ENCODE assay signal across 21 mouse cellular contexts in genomic region chr5:67091766-67092165, GRCm38 (mm10). TPM values are rescaled to one million over a fixed set of nuclear protein-coding genes. Genes with fewer than 3 reads are reported as not detected.
DNase-seq lines count a peak whose midpoint lies in the region; ATAC-seq lines count a peak whose summit lies in the region.
"Had no signal": no experiment of that assay in that cellular context is flagged by ENCODE, and none has a peak within 500 bp of the region (broad histone marks: within the 10 kb centered on the region; RNA-seq: fewer than 3 reads in every experiment).

No protein-coding gene starts in this region.

- H3K4me2 ChIP-seq in forebrain, embryonic 13.5 days, result no peak overlapping the region
- H3K4me2 ChIP-seq in forebrain, embryonic 12.5 days, result no peak overlapping the region
- no peak overlapping the region for H3K4me2 ChIP-seq in hindbrain, embryonic 16.5 days (ENCODE audit: low read length)
- H3K4me2 ChIP-seq: heart, embryonic 11.5 days had no signal

- WGBS in forebrain, embryonic 13.5 days, result 28% methylated on average over 4 of the region's 4 CpGs
- WGBS in forebrain, embryonic 12.5 days, result 25% methylated on average over 4 of the region's 4 CpGs
- 21% methylated on average over 4 of the region's 4 CpGs for WGBS in hindbrain, embryonic 16.5 days

- DNase-seq in right cerebral cortex, postnatal 10 days (ENCODE audit: low spot score in 2 of 2), result peak; percentile 43 to 46
- no peak for DNase-seq in right cerebral cortex, adult 2 months (ENCODE audit: low spot score in 2 of 2)
- DNase-seq in spleen, adult 12 weeks (ENCODE audit: low spot score), result no peak
- no peak for DNase-seq in left cerebral cortex, postnatal 10 days (ENCODE audit: extremely low spot score in 1 of 2, low spot score in 2 of 2)
- no peak for DNase-seq in spleen, adult 18-20 months
- DNase-seq: cerebellum, adult 11 months; gastrocnemius, postnatal 10 days; kidney, adult 11 months; kidney, postnatal 10 days; layer of hippocampus, adult 9-11 months; thymus, postnatal 14 days had no signal

- no peak overlapping the region for H3K4me3 ChIP-seq in forebrain, embryonic 13.5 days
- H3K4me3 ChIP-seq in forebrain, embryonic 12.5 days (replicated peaks), result no peak overlapping the region
- no peak overlapping the region for H3K4me3 ChIP-seq in hindbrain, embryonic 16.5 days (ENCODE audit: low read length)
- H3K4me3 ChIP-seq: megakaryocyte, embryonic 14.5 days had no signal

- H3K4me1 ChIP-seq in forebrain, embryonic 13.5 days, result peaks cover 9% of the 10 kb centered on the region
- peaks cover 12% of the 10 kb centered on the region for H3K4me1 ChIP-seq in forebrain, embryonic 12.5 days
- no peaks in the 10 kb centered on the region for H3K4me1 ChIP-seq in hindbrain, embryonic 16.5 days (ENCODE audit: control insufficient read depth, insufficient read depth, low read depth, low read length)

- H3K27me3 ChIP-seq in forebrain, embryonic 13.5 days, result peaks cover 74% of the 10 kb centered on the region
- H3K27me3 ChIP-seq in forebrain, embryonic 12.5 days, result peaks cover 70% of the 10 kb centered on the region
- peaks cover 30% of the 10 kb centered on the region for H3K27me3 ChIP-seq in hindbrain, embryonic 16.5 days (replicated peaks; ENCODE audit: control insufficient read depth, insufficient read depth, low read length)

- no peaks in the 10 kb centered on the region for H3K36me3 ChIP-seq in forebrain, embryonic 13.5 days (ENCODE audit: poor library complexity, severe bottlenecking)
- no peaks in the 10 kb centered on the region for H3K36me3 ChIP-seq in forebrain, embryonic 12.5 days (replicated peaks)
- H3K36me3 ChIP-seq in hindbrain, embryonic 16.5 days (ENCODE audit: control insufficient read depth, insufficient read depth, low read length), result no peaks in the 10 kb centered on the region

- intact Hi-C loops in left cerebral cortex, postnatal 10 days (cut with DNase I), result no loop called here

- H3K9me3 ChIP-seq in forebrain, embryonic 13.5 days (replicated peaks), result no peaks in the 10 kb centered on the region
- no peaks in the 10 kb centered on the region for H3K9me3 ChIP-seq in forebrain, embryonic 12.5 days
- no peaks in the 10 kb centered on the region for H3K9me3 ChIP-seq in hindbrain, embryonic 16.5 days (ENCODE audit: control insufficient read depth, low read length)
- H3K9me3 ChIP-seq: megakaryocyte, embryonic 14.5 days had no signal

- H3K9ac ChIP-seq in forebrain, embryonic 13.5 days, result no peak overlapping the region
- H3K9ac ChIP-seq in forebrain, embryonic 12.5 days, result no peak overlapping the region
- no peak overlapping the region for H3K9ac ChIP-seq in hindbrain, embryonic 16.5 days (ENCODE audit: low read depth, low read length)
- H3K9ac ChIP-seq: liver, embryonic 14.5 days had no signal

- peak; percentile 82 for ATAC-seq in forebrain, embryonic 13.5 days
- ATAC-seq in forebrain, embryonic 12.5 days (ENCODE audit: low FRiP score), result no peak
- peak; percentile 93 for ATAC-seq in hindbrain, embryonic 16.5 days
- ATAC-seq: lung, postnatal 0 days had no signal

- H3K27ac ChIP-seq in forebrain, embryonic 13.5 days, result no peak overlapping the region
- no peak overlapping the region for H3K27ac ChIP-seq in forebrain, embryonic 12.5 days
- no peak overlapping the region for H3K27ac ChIP-seq in hindbrain, embryonic 16.5 days (ENCODE audit: low read depth, low read length)
- H3K27ac ChIP-seq: liver, embryonic 14.5 days had no signal

RNA-seq across cellular contexts. Expression of gene Phox2b, which starts 7.3 kb away (rescaled TPM):
- polyA plus RNA-seq in forebrain, embryonic 13.5 days (2015; fragmentation: Nextera tagmentation; extraction: Ambion mirVana), result not detected in 2 replicates
- polyA plus RNA-seq in forebrain, embryonic 12.5 days (2016; fragmentation: Nextera tagmentation; extraction: Ambion mirVana), result not detected in 2 replicates
- polyA plus RNA-seq in hindbrain, embryonic 16.5 days (2015; fragmentation: Nextera tagmentation; extraction: Ambion mirVana), result 12.3 and 19.5 TPM in 2 replicates
- not detected for total RNA-seq in left cerebral cortex, postnatal 10 days (2021)
- total RNA-seq: gastrocnemius, postnatal 10 days; heart, postnatal 25 days had no signal
- polyA plus RNA-seq: cortical plate, adult 2 months; spleen, adult 2 months had no signal

Comparison
In these comparisons a context has a peak if more than half of its experiments do, and no peak if none do; other contexts are left out.
1. DNase-seq: peak in right cerebral cortex, postnatal 10 days (2 of 2); none in right cerebral cortex, adult 2 months (0 of 2), spleen, adult 12 weeks (single experiment), left cerebral cortex, postnatal 10 days (0 of 2) and spleen, adult 18-20 months (0 of 2).
2. RNA of gene Phox2b, which starts 7.3 kb away (polyA plus RNA-seq): 12.3 to 19.5 TPM in hindbrain, embryonic 16.5 days; not detected in forebrain, embryonic 12.5 days and not detected in forebrain, embryonic 13.5 days; every median in the first group is over 10 times any median in the second.